Mouse (Mus musculus): ENCODE results near the gene Scrn3. TPM values are rescaled to one million over a fixed set of nuclear protein-coding genes. Genes with fewer than 3 reads are reported as not detected.
A peak's percentile ranks its signal among the peaks of the same experiment; 100 is the strongest.

Gene Scrn3
- polyA plus RNA-seq, 1 experiment from 2014 or later = 27.9 TPM

DNA sequence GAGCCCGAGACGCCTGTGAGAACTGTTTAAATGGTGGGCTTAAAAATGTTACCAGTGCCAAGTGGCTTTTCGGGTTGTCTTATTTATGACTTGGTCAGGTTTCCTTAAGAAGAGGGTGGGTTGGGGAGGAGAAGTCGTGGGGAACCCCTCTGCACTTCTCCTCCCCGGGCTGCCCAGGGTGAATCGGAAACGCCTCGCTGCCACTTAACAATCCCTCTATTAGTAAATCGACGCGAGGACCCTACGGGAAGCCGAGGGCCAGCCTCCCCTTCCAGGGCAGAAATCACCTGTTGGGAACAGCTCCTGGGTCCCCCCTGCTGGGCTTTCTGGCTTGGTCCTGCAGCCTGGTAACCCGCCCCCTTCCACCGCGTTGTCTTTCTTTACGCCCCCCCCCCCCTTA is 42.7 kb upstream of the Scrn3 start:
- WGBS (ENCODE audit: insufficient replicate concordance) = under 1% methylated on average over 16 of the region's 17 CpGs
- peaks cover 99% of the 10 kb centered on the region for H3K27me3 ChIP-seq
- ATAC-seq (ENCODE audit: insufficient read depth) = no peak
- H3K9me3 ChIP-seq (replicated peaks) = no peaks in the 10 kb centered on the region
- no peak overlapping the region for H3K9ac ChIP-seq
- no peak overlapping the region for H3K27ac ChIP-seq (replicated peaks)
- H3K4me2 ChIP-seq = no peak overlapping the region
- peaks cover 45% of the 10 kb centered on the region for H3K4me1 ChIP-seq (replicated peaks)
- no peak overlapping the region for H3K4me3 ChIP-seq (replicated peaks)
- no peaks in the 10 kb centered on the region for H3K36me3 ChIP-seq (replicated peaks)

- WGBS (ENCODE audit: insufficient replicate concordance) = 2% methylated on average over 14 of the region's 14 CpGs
- no peak overlapping the region for H3K4me2 ChIP-seq
- H3K4me1 ChIP-seq (replicated peaks) = peaks cover 47% of the 10 kb centered on the region
- H3K9ac ChIP-seq = no peak overlapping the region
- no peak overlapping the region for H3K27ac ChIP-seq (replicated peaks)
- no peaks in the 10 kb centered on the region for H3K36me3 ChIP-seq (replicated peaks)
- no peak for ATAC-seq (ENCODE audit: insufficient read depth)
- no peaks in the 10 kb centered on the region for H3K9me3 ChIP-seq (replicated peaks)
- H3K27me3 ChIP-seq = peaks cover 97% of the 10 kb centered on the region
- no peak overlapping the region for H3K4me3 ChIP-seq (replicated peaks)
These were observed 42.3 kb upstream of the Scrn3 start for GRCm38 (mm10) chr2:73270071-73270592.

- H3K4me1 ChIP-seq (replicated peaks) = peaks cover 47% of the 10 kb centered on the region
- no peak overlapping the region for H3K4me3 ChIP-seq (replicated peaks)
- ATAC-seq (ENCODE audit: insufficient read depth) = no peak
- H3K9ac ChIP-seq = no peak overlapping the region
- H3K27me3 ChIP-seq = peaks cover 95% of the 10 kb centered on the region
- H3K36me3 ChIP-seq (replicated peaks) = no peaks in the 10 kb centered on the region
- H3K27ac ChIP-seq (replicated peaks) = no peak overlapping the region
- H3K4me2 ChIP-seq = peak overlapping the region; percentile 11; the same call in 1 of the 2 replicates
- WGBS (ENCODE audit: insufficient replicate concordance) = 1% methylated on average over 38 of the region's 38 CpGs
- no peaks in the 10 kb centered on the region for H3K9me3 ChIP-seq (replicated peaks)
These were observed 41.6 kb upstream of the Scrn3 start for GRCm38 (mm10) chr2:73270593-73271458.

- Histone ChIP-seq H3K9me3 (replicated peaks) (no peaks in the 10 kb centered on the region), H3K4me1 (replicated peaks) (peaks cover 47% of the 10 kb centered on the region), H3K27me3 (peaks cover 95% of the 10 kb centered on the region), H3K4me2 (peak within 1 kb of the TSS; percentile 66), H3K27ac (replicated peaks) (no peak within 1 kb of the TSS), H3K4me3 (replicated peaks) (peak within 1 kb of the TSS; percentile 42), H3K36me3 (replicated peaks) (no peaks in the 10 kb centered on the region), H3K9ac (no peak within 1 kb of the TSS)
- WGBS (ENCODE audit: insufficient replicate concordance) = under 1% methylated on average over 48 of the region's 48 CpGs
- ATAC-seq (ENCODE audit: insufficient read depth) = no peak; the same call in 1 of the 2 replicates
These were observed 40.8 kb upstream of the Scrn3 start, which contains the start of gene Sp9 for GRCm38 (mm10) chr2:73271459-73272161. Gene Sp9 (plus strand): TSS chr2:73271925.

DNA sequence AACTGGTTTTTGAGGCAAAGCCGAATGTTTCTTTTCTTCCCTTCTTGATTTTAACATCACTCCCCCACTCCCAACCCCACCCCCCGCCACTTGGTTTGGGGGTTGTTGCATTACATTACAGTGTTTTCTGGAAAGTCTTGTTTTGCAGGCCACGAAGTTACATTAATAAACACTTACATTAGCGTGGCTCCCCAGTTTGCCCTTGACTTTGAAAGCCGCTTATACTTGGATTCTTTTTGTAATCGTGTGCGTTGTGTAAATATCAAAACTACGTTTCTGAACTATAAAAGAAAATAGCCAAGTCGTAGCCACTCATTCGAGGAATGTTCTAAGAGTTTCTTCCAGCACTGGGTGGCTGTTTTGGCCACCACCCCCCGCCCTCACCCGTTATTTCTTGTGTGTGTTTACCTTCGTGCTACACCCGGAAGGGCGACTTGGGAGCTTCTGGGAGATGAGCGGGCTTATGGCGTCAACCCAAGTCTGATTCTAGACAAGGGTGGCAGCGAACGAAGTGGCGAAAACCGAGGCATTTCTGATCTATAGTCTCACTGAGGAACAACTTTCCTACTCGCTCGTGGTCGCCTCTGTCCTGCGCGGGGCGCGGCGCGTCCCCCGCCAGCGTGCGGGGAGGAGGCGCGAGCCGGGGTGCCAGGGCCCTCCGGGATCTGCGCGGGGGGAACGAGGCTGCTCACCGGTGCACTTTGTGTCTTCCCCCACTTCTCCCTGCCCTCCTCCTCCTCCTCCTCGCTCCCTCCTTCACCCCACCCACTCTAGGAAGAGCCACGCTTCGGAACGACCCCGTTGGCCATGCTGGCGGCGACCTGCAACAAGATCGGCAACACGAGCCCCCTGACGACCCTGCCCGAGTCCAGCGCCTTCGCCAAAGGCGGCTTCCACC is 39.8 kb upstream of the Scrn3 start:
- H3K4me3 ChIP-seq (replicated peaks) = peak overlapping the region; percentile 42
- H3K4me1 ChIP-seq (replicated peaks) = peaks cover 54% of the 10 kb centered on the region
- peaks cover 96% of the 10 kb centered on the region for H3K27me3 ChIP-seq
- no peaks in the 10 kb centered on the region for H3K9me3 ChIP-seq (replicated peaks)
- no peak overlapping the region for H3K9ac ChIP-seq
- H3K4me2 ChIP-seq = peak overlapping the region; percentile 66
- no peaks in the 10 kb centered on the region for H3K36me3 ChIP-seq (replicated peaks)
- ATAC-seq (ENCODE audit: insufficient read depth) = no peak
- WGBS (ENCODE audit: insufficient replicate concordance) = 2% methylated on average over 55 of the region's 55 CpGs
- H3K27ac ChIP-seq (replicated peaks) = no peak overlapping the region

DNA sequence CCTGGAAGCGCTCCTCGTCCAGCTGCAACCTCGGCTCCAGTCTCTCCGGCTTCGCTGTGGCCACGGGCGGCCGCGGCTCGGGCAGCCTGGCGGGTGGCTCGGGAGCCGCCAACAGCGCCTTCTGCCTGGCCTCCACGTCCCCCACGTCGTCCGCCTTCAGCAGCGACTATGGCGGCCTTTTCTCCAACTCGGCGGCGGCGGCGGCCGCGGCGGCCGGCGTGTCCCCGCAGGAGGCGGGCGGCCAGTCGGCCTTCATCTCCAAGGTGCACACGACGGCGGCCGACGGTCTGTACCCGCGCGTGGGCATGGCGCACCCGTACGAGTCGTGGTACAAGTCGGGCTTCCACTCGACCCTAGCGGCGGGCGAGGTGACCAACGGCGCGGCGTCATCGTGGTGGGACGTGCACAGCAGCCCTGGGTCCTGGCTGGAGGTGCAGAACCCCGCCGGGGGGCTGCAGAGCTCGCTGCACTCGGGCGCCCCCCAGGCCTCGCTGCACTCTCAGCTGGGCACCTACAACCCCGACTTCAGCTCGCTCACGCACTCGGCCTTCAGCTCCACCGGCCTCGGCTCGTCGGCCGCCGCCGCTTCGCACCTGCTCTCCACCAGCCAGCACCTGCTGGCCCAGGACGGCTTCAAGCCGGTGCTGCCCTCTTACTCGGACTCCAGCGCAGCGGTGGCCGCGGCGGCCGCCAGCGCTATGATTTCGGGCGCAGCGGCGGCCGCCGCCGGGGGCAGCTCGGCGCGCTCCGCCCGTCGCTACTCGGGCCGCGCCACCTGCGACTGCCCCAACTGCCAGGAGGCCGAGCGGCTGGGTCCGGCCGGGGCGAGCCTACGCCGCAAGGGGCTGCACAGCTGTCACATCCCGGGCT is 38.9 kb upstream of the Scrn3 start:
- H3K4me1 ChIP-seq (replicated peaks) = peaks cover 57% of the 10 kb centered on the region
- no peaks in the 10 kb centered on the region for H3K36me3 ChIP-seq (replicated peaks)
- WGBS (ENCODE audit: insufficient replicate concordance) = under 1% methylated on average over 110 of the region's 110 CpGs
- peak overlapping the region; percentile 42 for H3K4me3 ChIP-seq (replicated peaks)
- peaks cover 96% of the 10 kb centered on the region for H3K27me3 ChIP-seq
- no peak overlapping the region for H3K9ac ChIP-seq
- no peaks in the 10 kb centered on the region for H3K9me3 ChIP-seq (replicated peaks)
- no peak for ATAC-seq (ENCODE audit: insufficient read depth)
- H3K4me2 ChIP-seq = peak overlapping the region; percentile 66
- H3K27ac ChIP-seq (replicated peaks) = no peak overlapping the region

DNA sequence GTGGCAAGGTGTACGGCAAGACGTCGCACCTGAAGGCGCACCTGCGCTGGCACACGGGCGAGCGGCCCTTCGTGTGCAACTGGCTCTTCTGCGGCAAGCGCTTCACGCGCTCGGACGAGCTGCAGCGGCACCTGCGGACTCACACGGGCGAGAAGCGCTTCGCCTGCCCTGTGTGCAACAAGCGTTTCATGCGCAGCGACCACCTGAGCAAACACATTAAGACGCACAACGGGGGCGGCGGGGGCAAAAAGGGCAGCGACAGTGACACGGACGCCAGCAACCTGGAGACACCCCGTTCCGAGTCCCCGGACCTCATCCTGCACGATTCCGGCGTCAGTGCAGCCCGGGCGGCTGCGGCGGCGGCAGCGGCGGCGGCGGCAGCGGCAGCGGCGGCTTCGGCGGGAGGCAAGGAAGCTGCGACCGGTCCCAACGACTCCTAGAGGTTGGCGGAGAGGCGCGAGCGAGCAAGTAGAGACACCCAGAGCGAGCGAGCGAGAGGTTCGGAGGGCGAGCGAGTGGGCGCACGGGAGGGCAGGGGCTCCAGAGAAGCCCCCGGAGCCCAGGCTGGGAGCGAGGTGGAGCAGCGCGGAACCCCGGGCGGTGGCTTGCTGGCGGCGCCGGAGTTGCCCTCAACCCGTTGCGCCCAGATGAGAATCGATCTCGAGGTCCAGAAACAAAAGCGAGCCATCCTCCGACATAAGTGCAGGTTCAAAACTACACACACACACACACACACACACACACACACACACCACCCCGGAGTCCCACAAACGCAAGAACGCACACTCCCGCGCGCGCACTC is 38.1 kb upstream of the Scrn3 start:
- peak overlapping the region; percentile 42 for H3K4me3 ChIP-seq (replicated peaks)
- peak overlapping the region; percentile 66 for H3K4me2 ChIP-seq
- H3K9ac ChIP-seq = no peak overlapping the region
- H3K4me1 ChIP-seq (replicated peaks) = peaks cover 65% of the 10 kb centered on the region
- under 1% methylated on average over 88 of the region's 88 CpGs for WGBS (ENCODE audit: insufficient replicate concordance)
- no peak for ATAC-seq (ENCODE audit: insufficient read depth)
- H3K9me3 ChIP-seq (replicated peaks) = no peaks in the 10 kb centered on the region
- no peak overlapping the region for H3K27ac ChIP-seq (replicated peaks)
- H3K27me3 ChIP-seq = peaks cover 96% of the 10 kb centered on the region
- no peaks in the 10 kb centered on the region for H3K36me3 ChIP-seq (replicated peaks)

DNA sequence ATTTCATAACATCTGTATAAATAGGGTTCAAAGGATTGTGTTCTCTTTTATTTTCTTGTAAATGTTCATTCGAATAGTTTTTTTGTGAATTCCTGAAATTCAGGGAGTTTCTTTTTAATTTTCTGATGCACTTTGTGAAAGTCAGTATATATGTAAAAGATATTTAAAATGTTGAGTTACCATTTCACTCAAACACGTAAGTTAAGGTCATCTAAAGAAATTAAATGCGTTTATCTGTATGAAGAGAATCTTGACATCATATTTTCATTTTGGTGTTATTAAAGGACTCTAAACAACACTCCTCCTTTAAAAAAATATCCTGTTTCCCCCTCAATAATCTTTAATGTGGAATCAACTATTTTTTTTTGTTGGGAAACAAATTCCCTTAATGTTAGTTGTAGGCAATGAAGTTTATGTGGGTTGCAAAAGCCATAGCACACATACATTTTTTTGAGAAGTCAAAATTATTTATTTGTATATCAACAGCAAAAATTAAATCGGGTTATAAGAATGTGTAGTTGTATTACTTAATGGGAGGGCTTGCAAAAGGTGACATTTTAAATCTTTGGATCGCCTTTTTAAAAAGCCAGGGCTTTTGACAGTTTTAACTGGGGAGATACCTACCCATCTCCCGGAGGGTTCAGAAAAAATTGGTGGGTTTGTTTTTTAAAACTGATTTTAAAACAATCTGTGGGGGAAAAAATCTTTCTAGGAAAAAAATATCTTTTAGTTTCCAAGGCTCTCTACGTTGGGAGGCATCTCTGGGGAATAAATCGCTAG is 37.0 kb upstream of the Scrn3 start:
- WGBS (ENCODE audit: insufficient replicate concordance) = 9% methylated on average over 8 of the region's 8 CpGs
- Histone ChIP-seq H3K9me3 (replicated peaks) (no peaks in the 10 kb centered on the region), H3K27ac (replicated peaks) (no peak overlapping the region), H3K4me1 (replicated peaks) (peaks cover 67% of the 10 kb centered on the region), H3K36me3 (replicated peaks) (no peaks in the 10 kb centered on the region), H3K27me3 (peaks cover 96% of the 10 kb centered on the region), H3K4me3 (replicated peaks) (no peak overlapping the region), H3K4me2 (no peak overlapping the region), H3K9ac (no peak overlapping the region)
- no peak for ATAC-seq (ENCODE audit: insufficient read depth)

- Histone ChIP-seq H3K27me3 (peaks cover 96% of the 10 kb centered on the region), H3K9me3 (replicated peaks) (no peaks in the 10 kb centered on the region), H3K9ac (no peak overlapping the region), H3K27ac (replicated peaks) (no peak overlapping the region), H3K36me3 (replicated peaks) (no peaks in the 10 kb centered on the region), H3K4me3 (replicated peaks) (no peak overlapping the region), H3K4me2 (no peak overlapping the region), H3K4me1 (replicated peaks) (peaks cover 68% of the 10 kb centered on the region)
- no peak for ATAC-seq (ENCODE audit: insufficient read depth)
- 2% methylated on average over 6 of the region's 6 CpGs for WGBS (ENCODE audit: insufficient replicate concordance)
These were observed 36.2 kb upstream of the Scrn3 start for GRCm38 (mm10) chr2:73276141-73276571.
